Mouse (Mus musculus) CH12.LX (cell line): Measurements from ENCODE around the gene Atad5. TPM values are rescaled to one million over a fixed set of nuclear protein-coding genes. Genes with fewer than 3 reads are reported as not detected.
A peak's percentile ranks its signal among the peaks of the same experiment; 100 is the strongest.

Experiments used
- DNase-seq: peaks from one replicate; pipeline ENCODE4 v3.0.0-alpha.2; 2013; ENCODE audit errors: extremely low read depth
- H3K27ac ChIP-seq: 2 replicates; pipeline ENCODE4 v1.5.1; 2012; ENCODE audit warnings: low read depth, mild to moderate bottlenecking, control low read depth, moderate library complexity; ENCODE audit not compliant: insufficient read depth
- H3K27me3 ChIP-seq: replicated peaks from 2 replicates; pipeline ENCODE3; 2012; ENCODE audit warnings: inconsistent platforms
- H3K36me3 ChIP-seq, 2 experiments: replicated peaks in 1 of 2; 2 replicates each; pipeline versions ENCODE3 to v1.6.1; 2012; ENCODE audit warnings: inconsistent platforms in 1 of 2, low read length in 1 of 2, mild to moderate bottlenecking in 1 of 2, mixed read lengths in 1 of 2, moderate library complexity in 1 of 2; ENCODE audit not compliant: control insufficient read depth in 1 of 2, insufficient read depth in 1 of 2
- H3K4me1 ChIP-seq, 2 experiments: 2 replicates each; pipeline ENCODE4 v1.6.1; 2012; ENCODE audit warnings: inconsistent platforms in 1 of 2, moderate library complexity in 1 of 2; ENCODE audit not compliant: insufficient read depth in 2 of 2, control insufficient read depth in 1 of 2
- H3K4me2 ChIP-seq: 2 replicates; pipeline ENCODE4 v1.6.1; 2012; ENCODE audit warnings: low read depth, mild to moderate bottlenecking, control low read depth; ENCODE audit not compliant: poor library complexity, insufficient read depth, severe bottlenecking
- H3K4me3 ChIP-seq, 3 experiments: fragments of 150-350 bp in 1 of 3; sonication (generic) in 1 of 3; replicated peaks in 1 of 3; 2 replicates each; pipeline versions ENCODE3 to v1.5.1; 2011 to 2012; ENCODE audit warnings: low read depth in 2 of 3, low read length in 2 of 3, mild to moderate bottlenecking in 2 of 3, moderate library complexity in 2 of 3, control low read depth in 1 of 3, improper control_type of control experiment in 1 of 3, inconsistent platforms in 1 of 3, mixed read lengths in 1 of 3; ENCODE audit not compliant: poor library complexity in 1 of 3
- H3K79me2 ChIP-seq: replicated peaks from 2 replicates; pipeline ENCODE4 v1.6.1; 2012; ENCODE audit warnings: mild to moderate bottlenecking, moderate library complexity; ENCODE audit not compliant: control insufficient read depth, poor library complexity, insufficient read depth, severe bottlenecking; ENCODE audit errors: extremely low read depth
- H3K9ac ChIP-seq: 2 replicates; pipeline ENCODE4 v1.6.1; 2012; ENCODE audit warnings: low read depth, mild to moderate bottlenecking, control low read depth, moderate library complexity; ENCODE audit not compliant: insufficient read depth
- H3K9me3 ChIP-seq: replicated peaks from 2 replicates; pipeline ENCODE3; 2012; ENCODE audit warnings: low read length, inconsistent platforms, mixed read lengths
- CTCF ChIP-seq, 2 experiments: IDR thresholded peaks in 1 of 2; conservative IDR thresholded peaks in 1 of 2; 2 replicates each; pipeline ENCODE4 v1.5.1; 2011 to 2012; ENCODE audit warnings: low read depth in 2 of 2, low read length in 2 of 2, improper control_type of control experiment in 1 of 2, inconsistent platforms in 1 of 2, mild to moderate bottlenecking in 1 of 2, moderate library complexity in 1 of 2
- ELF1 ChIP-seq: IDR thresholded peaks from 2 replicates; pipeline ENCODE4 v1.6.1; 2014; ENCODE audit warnings: low read depth, mild to moderate bottlenecking, inconsistent platforms, low read length, improper control_type of control experiment
- EP300 ChIP-seq: IDR thresholded peaks from 2 replicates; pipeline ENCODE4 v1.6.1; 2011; ENCODE audit warnings: low read length, improper control_type of control experiment
- ETS1 ChIP-seq: conservative IDR thresholded peaks from 2 replicates; pipeline ENCODE4 v1.6.1; 2012; ENCODE audit warnings: low read depth, mild to moderate bottlenecking, inconsistent platforms, low read length, improper control_type of control experiment, moderate library complexity
- HCFC1 ChIP-seq: IDR thresholded peaks from 2 replicates; pipeline ENCODE4 v1.6.1; 2012; ENCODE audit warnings: low read depth, mild to moderate bottlenecking, inconsistent platforms, low read length, improper control_type of control experiment
- MAFK ChIP-seq: IDR thresholded peaks from 2 replicates; pipeline ENCODE4 v1.6.1; 2011; ENCODE audit warnings: low read length, improper control_type of control experiment; ENCODE audit not compliant: insufficient replicate concordance
- PAX5 ChIP-seq: IDR thresholded peaks from 2 replicates; pipeline ENCODE4 v1.6.1; 2012; ENCODE audit warnings: low read length, inconsistent platforms, mixed read lengths
- POLR2AphosphoS2 ChIP-seq: IDR thresholded peaks from 2 replicates; pipeline ENCODE4 v1.6.1; 2011; ENCODE audit warnings: low read depth, low read length, improper control_type of control experiment
- TBP ChIP-seq: conservative IDR thresholded peaks from 2 replicates; pipeline ENCODE4 v1.6.1; 2011; ENCODE audit warnings: low read depth, low read length, improper control_type of control experiment
- USF2 ChIP-seq: conservative IDR thresholded peaks from 2 replicates; pipeline ENCODE4 v1.6.1; 2011; ENCODE audit warnings: low read depth, low read length, improper control_type of control experiment
- ZNF384 ChIP-seq: IDR thresholded peaks from 2 replicates; pipeline ENCODE4 v1.6.1; 2012; ENCODE audit warnings: low read depth, low read length, improper control_type of control experiment, inconsistent platforms
- dilution Hi-C: fragments of 300-500 bp; cut with MboI; formaldehyde crosslinking; loops from 2 replicates; pipeline ENCODE4 v1.14.3; 2020; ENCODE audit warnings: low sequenced_read_pairs; ENCODE audit not compliant: extremely low pct_unique_long_range_greater_than_20kb, extremely low pct_ligation_motif_present
- in situ Hi-C: fragments of 300-500 bp; cut with MboI; formaldehyde crosslinking; loops from 3 replicates; pipeline ENCODE4 v1.14.3; 2019; ENCODE audit warnings: low sequenced_read_pairs, low pct_ligation_motif_present, low pct_unique_long_range_greater_than_20kb, mixed read lengths
- polyA plus RNA-seq: library from polyadenylated mRNA; unstranded; fragments of >175 nt; gene quantifications from 2 replicates; pipeline ENCODE4 v1.2.1, GENCODE M21; 2012; ENCODE audit warnings: low read depth; ENCODE audit not compliant: insufficient read length
- total RNA-seq, 2 experiments: library from RNA; depleted of rRNA; stranded (reverse); fragments of 300-350 nt in 1 of 2; fragments of >200 nt in 1 of 2; gene quantifications; 2 replicates each; pipeline ENCODE4 v1.2.3; 2012 to 2014

Gene Atad5
- total and polyA plus RNA-seq, 3 experiments, result 24.0 to 46.3 (median 35.2) TPM

DNA sequence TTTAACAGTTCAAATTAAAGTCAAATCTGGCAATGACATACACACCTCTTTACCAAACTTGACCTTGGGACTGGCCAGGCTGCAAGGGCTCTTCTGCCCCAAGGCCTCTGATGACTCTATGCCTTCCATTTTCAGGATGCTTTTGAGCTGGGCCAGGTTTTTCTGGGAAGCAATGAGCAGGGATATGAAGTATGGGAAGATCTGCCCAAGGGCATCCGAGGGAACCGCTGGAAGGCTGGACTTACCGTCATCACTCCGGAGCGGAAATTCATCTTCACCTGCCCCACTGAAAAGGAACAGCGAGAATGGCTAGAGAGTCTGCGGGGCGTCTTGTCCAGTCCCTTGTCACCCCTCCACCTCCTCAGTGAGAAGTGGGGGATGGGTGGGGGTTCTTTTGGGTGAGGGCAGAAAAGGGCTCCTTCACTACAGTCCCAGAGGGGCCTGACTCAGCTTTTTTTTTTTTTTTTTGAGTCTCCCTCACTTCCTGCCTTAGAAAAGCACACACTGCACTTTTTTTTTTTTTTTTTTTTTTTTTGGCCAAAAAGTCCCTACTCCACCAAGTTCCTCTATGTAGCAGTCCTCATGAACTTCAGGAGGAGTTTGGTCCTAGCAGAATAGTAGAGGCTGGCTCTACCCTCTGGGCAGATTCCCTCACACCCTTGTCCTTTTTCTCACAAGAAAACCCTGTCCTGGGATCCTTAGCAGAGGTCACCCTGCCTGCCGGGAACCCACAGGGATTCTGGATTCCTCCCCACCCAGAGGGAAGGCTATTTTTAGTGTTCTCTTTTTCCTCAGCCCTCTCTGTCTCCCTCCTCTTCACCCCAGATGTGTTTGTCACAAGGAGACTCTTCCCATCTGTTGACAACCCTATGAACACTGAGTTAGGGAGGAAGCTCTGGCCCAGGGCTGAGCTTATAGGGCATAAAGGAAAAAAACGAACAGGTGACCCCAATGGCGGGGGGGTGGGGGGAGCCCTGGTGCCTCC is 88.0 kb downstream of the Atad5 start:
- H3K36me3 ChIP-seq, result peaks cover 0 to 1% of the 10 kb centered on the region in 2 experiments
- peaks cover 16 to 67% of the 10 kb centered on the region in 2 experiments for H3K4me1 ChIP-seq
- no peaks in the 10 kb centered on the region for H3K27me3 ChIP-seq
- H3K9ac ChIP-seq, result peak overlapping the region; percentile 8; the same call in 1 of the 2 replicates
- H3K9me3 ChIP-seq, result no peaks in the 10 kb centered on the region
- no peaks in the 10 kb centered on the region for H3K79me2 ChIP-seq
- DNase-seq, result peak; percentile 62
- dilution Hi-C loops (no loop called here), in situ Hi-C loops (no loop called here)
- H3K4me2 ChIP-seq, result no peak overlapping the region
- peak overlapping the region; percentile 7; the same call in 1 of the 2 replicates for H3K27ac ChIP-seq
- H3K4me3 ChIP-seq, result peak overlapping the region in 1 of 3 experiments; percentile 45
- TF ChIP-seq ZNF384, result peak; percentile 99
- TF ChIP-seq TBP, result 0 out of 2 replicates have a peak, but pooled peaks have one; percentile 32
- no peak for TF ChIP-seq POLR2AphosphoS2
- TF ChIP-seq MAFK, result peak; percentile 97
- peak; percentile 42; the same call in 1 of the 2 replicates for TF ChIP-seq ELF1
- peak; percentile 53 for TF ChIP-seq EP300
- no peak for TF ChIP-seq USF2
- TF ChIP-seq ETS1, result peak; percentile 60

DNA sequence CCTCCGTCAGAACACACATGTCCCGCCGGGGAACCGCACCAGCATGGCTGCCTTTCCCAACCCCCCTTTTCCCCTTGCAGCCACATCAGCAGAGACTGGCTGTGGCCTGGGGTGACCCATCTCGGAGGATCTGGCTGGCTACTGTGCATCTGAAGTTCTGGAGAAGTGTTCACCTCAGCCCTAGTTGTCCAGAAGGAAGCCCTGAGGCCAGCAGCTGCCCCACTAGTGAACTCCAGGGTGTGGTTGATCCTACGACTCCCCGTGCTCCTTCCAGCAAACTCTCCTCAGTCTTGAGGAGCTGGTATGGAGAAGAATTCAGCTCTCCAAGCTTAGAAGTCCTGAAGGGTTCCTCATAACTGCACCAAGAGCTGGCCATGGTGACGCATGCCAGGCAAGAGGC is 89.1 kb downstream of the Atad5 start:
- dilution Hi-C loops (no loop called here), in situ Hi-C loops (no loop called here)
- Histone ChIP-seq H3K36me3 (peaks cover 0 to 1% of the 10 kb centered on the region in 2 experiments), H3K27ac (no peak overlapping the region), H3K4me3 (no peak overlapping the region), H3K9ac (no peak overlapping the region), H3K4me1 (peaks cover 14 to 59% of the 10 kb centered on the region in 2 experiments), H3K4me2 (no peak overlapping the region), H3K27me3 (no peaks in the 10 kb centered on the region), H3K79me2 (no peaks in the 10 kb centered on the region), H3K9me3 (no peaks in the 10 kb centered on the region)
- DNase-seq, result no peak
- TF ChIP-seq HCFC1, result no peak
- no peak for TF ChIP-seq USF2
- no peak for TF ChIP-seq PAX5
- TF ChIP-seq CTCF (conservative IDR thresholded peaks at IDR 0.05 in 1 of 2, IDR thresholded peaks at IDR 0.05 in 1 of 2; ENCODE audit: low read depth in 2 of 2, low read length in 2 of 2), result no peak
